Mouse (Mus musculus): ENCODE measurements around the gene Mtch1.

DNA sequence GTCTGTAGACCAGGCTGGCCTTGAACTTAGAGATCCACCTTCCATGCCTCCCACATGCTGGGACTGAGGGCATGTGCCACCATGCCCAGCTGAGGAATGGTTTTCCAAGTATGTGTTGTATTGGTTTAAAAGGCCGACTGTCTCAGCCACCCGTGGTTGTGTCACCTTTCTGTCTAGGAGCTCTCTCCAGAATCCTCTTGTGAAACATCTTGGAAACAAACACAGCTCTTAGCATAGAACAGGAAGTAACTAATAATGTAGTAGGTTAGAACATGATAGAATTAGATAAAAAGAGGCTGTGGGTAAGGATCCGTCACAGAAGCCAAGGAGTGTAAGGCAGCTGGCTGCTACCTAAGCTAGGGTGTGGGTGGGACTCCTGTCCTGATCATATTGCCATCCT is 54.7 kb downstream of the Mtch1 start:
- TF ChIP-seq CTCF (IDR thresholded peaks at IDR 0.05; ENCODE audit: low read depth, low read length) (no peak), GATA1 (IDR thresholded peaks at IDR 0.05; ENCODE audit: borderline replicate concordance, low read length) (no peak)
